Mouse (Mus musculus) kidney, adult 9 months (tissue): ENCODE measurements at regions not wholly inside any gene's neighbourhood (a gene's known extent, or its start where the extent isn't known, plus 50 kb on each side); places are given as distances from the start of the nearest gene placed in this dataset.

ENCODE experiments used
- DNase-seq: peaks from one replicate; pipeline ENCODE4 v3.0.0; 2022

GRCm38 (mm10) chr1:128951436-128951835 lies 321.7 kb upstream of the Thsd7b start:
- no peak for DNase-seq

GRCm38 (mm10) chr1:128950512-128950911 lies 322.6 kb upstream of the Thsd7b start:
- DNase-seq = no peak

GRCm38 (mm10) chr1:128914811-128915210 lies 322.7 kb upstream of the Cxcr4 start:
- no peak for DNase-seq

- no peak for DNase-seq
Measured at GRCm38 (mm10) chr1:128912532-128912931, 320.4 kb upstream of the Cxcr4 start.

GRCm38 (mm10) chr1:128907566-128907965 lies 315.5 kb upstream of the Cxcr4 start:
- no peak for DNase-seq

GRCm38 (mm10) chr1:128898025-128898424 lies 305.9 kb upstream of the Cxcr4 start:
- no peak for DNase-seq

GRCm38 (mm10) chr1:128894546-128894945 lies 302.5 kb upstream of the Cxcr4 start:
- no peak for DNase-seq

GRCm38 (mm10) chr1:128878291-128878690 lies 286.2 kb upstream of the Cxcr4 start:
- no peak for DNase-seq

- DNase-seq = peak; percentile 31
Measured at GRCm38 (mm10) chr1:128875289-128875688, 283.2 kb upstream of the Cxcr4 start.

GRCm38 (mm10) chr1:128874190-128874589 lies 282.1 kb upstream of the Cxcr4 start:
- no peak for DNase-seq

GRCm38 (mm10) chr1:128868761-128869160 lies 276.7 kb upstream of the Cxcr4 start:
- DNase-seq = no peak

- no peak for DNase-seq
Measured at GRCm38 (mm10) chr1:128860537-128860936, 268.4 kb upstream of the Cxcr4 start.

- DNase-seq = no peak
Measured at GRCm38 (mm10) chr1:128860094-128860493, 268.0 kb upstream of the Cxcr4 start.

- DNase-seq = no peak
Measured at GRCm38 (mm10) chr1:128858661-128859060, 266.6 kb upstream of the Cxcr4 start.

- DNase-seq = no peak
Measured at GRCm38 (mm10) chr1:128856933-128857332, 264.8 kb upstream of the Cxcr4 start.

GRCm38 (mm10) chr1:128854649-128855048 lies 262.6 kb upstream of the Cxcr4 start:
- DNase-seq = no peak

- DNase-seq = no peak
Measured at GRCm38 (mm10) chr1:128853286-128853685, 261.2 kb upstream of the Cxcr4 start.

GRCm38 (mm10) chr1:128837361-128837760 lies 245.3 kb upstream of the Cxcr4 start:
- no peak for DNase-seq

- no peak for DNase-seq
Measured at GRCm38 (mm10) chr1:128835510-128835909, 243.4 kb upstream of the Cxcr4 start.

GRCm38 (mm10) chr1:128833096-128833715 lies 241.1 kb upstream of the Cxcr4 start:
- no peak for DNase-seq

GRCm38 (mm10) chr1:128832201-128832883 lies 240.2 kb upstream of the Cxcr4 start:
- peak; percentile 64 for DNase-seq

GRCm38 (mm10) chr1:128830671-128831240 lies 238.7 kb upstream of the Cxcr4 start:
- DNase-seq = no peak

GRCm38 (mm10) chr1:128829536-128829935 lies 237.4 kb upstream of the Cxcr4 start:
- DNase-seq = no peak

GRCm38 (mm10) chr1:128826419-128826818 lies 234.3 kb upstream of the Cxcr4 start:
- DNase-seq = no peak
